Mouse (Mus musculus): ENCODE measurements around the gene Eef2kmt.
"Not testable (repeated sequence)": the region's sequence is repeated elsewhere in the genome, so short reads cannot be mapped to it uniquely, and the experiment has no call there.

Gene Eef2kmt

DNA sequence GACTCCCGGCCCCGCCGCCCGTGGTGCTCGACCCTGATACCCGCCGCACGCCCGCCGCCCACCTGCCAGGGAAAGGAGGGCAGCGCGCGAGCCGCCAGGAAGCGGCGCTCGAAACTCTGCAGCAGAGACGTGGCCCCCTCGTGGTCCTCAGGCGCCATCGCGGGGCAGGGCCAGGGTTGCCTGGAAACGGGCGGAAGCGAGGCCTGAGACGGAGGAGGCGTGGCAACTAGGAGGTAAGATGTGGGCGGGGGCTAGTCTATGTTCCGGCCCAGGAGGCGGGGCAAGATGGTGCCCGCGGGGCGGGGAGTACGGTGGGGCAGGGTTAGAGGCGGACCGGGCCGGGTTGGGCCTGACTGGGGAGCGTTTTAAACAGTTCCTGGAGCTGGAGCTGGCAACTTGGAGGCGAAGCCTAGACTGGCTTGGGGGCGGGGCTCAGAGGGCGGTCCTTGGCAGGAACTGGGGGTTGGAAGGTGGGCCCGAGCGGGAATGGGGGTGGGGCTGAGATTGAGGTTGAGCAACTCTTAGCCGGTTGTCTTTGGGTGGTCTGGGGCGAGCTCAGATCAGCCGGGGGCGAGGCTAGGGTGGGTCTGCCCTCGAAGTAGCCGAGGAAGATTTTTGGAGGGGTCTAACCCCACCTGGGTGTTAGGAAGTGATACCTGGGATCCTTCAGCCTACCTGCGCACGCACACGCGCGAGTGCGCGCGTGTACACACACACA is at the start of gene Eef2kmt:
TSS of gene Eef2kmt (minus strand) at position 205 of the 718 bp plus-strand sequence.
- peak; percentile 99 for DNase-seq (ENCODE audit: low read depth, low spot score)

DNA sequence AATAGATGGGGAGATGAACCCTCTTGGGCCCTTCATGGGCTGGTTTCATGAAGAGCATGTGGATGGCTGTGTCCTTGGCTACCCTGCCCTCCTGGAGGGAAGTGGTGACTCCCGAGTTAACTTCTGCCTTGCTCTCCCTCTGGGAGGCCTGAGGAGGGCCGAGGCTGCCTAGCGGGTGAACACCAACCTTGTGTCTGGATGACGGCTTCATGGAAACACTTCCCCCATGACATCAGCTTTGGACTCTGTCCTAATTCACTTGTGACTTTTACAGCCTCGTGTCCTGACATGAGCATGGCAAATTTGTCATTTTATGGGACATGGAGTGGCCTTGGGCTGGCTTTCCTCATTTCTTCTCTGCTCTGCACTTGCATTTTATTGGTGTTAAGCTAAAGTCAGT is 39.5 kb upstream of the Eef2kmt start:
- no peak for DNase-seq (ENCODE audit: low read depth, low spot score)

DNA sequence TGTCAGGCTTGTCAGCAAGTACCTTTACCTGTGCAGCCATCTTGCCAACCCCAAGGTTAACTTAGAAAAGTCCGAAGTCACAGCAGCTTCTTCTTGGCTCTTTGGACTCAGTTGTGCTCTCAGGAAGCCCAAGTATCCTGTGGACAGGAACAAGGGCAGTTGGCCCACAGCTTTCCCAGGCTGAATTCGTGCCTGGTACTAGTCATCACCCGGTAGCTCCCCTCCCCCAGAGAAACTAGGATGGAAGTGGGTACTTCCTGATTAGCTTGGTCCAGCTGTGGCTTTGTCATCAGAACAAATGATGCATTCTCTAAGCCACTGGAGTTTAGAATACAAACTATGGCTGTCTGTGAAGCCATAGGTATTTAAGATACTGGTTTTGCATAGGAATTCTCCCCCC is 29.6 kb upstream of the Eef2kmt start:
- DNase-seq (ENCODE audit: low read depth, low spot score): no peak

DNA sequence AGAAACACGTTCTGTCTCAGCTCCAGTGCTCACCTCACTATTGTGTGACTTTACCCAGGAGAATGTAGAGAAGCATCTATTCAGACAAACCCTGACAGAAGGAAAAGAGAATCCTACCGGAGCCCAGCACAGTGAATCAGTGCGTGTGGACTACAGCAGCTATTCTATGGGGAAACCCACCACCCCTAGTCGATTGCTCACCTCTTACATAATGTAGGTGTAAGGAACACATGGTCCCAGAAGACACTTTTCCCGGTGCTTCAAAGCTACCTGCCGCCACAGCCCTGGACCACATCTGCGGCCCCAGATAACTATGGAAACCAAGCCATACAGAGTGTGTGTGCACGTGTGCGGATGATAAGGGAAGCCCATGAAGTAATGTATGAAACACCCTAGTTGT is 26.9 kb upstream of the Eef2kmt start:
- DNase-seq (ENCODE audit: low read depth, low spot score): no peak

DNA sequence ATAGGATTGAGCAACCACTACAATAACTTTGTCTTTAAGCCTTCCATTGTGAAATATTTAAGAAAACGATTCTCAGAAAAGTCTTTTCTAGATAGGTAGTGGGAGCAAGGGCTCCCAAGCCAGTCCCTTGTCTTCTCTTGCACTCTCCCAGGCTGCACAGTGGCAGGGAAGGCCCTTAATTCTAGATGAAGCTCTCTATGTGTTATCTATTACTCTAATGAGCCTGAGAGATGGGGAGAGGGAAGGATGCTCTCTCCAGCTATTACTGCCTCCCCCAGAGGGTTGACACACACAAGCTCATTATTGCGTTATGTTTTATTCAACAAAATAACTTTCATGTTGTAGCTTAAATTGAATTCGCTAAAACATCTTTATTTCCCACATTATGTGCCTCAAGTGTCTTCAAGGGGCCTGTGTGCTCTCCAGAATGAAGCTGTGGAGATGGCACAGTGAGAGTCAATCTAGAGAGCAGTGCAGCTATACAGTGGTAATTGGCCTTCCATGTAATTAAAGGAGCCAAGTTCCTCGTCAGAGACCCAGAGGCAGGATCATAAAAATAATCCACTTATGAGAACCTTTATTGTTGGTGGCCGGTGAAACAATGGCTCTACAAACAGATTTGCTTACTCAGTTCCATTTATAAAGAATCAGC is 23.9 kb upstream of the Eef2kmt start:
- DNase-seq (ENCODE audit: low read depth, low spot score): no peak

DNA sequence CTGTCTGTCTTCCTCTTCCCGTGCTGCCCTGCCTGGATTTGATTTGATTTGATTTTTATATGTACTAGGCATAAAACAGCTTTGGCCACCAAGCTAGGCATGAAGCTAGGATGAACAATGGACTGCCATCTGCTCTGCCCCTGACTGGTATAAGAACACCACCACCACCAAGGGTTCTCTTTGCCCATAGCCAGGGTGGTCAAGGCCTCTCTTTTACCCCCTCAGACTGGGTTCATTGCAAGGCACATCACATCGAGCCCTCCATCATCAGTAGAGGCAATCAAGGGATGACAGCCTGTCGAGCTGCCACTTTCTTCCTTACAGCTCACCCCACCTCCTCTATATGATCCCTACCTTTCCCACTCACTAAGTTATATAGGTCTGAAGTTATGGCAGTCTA is 16.6 kb upstream of the Eef2kmt start:
- DNase-seq (ENCODE audit: low read depth, low spot score): no peak

DNA sequence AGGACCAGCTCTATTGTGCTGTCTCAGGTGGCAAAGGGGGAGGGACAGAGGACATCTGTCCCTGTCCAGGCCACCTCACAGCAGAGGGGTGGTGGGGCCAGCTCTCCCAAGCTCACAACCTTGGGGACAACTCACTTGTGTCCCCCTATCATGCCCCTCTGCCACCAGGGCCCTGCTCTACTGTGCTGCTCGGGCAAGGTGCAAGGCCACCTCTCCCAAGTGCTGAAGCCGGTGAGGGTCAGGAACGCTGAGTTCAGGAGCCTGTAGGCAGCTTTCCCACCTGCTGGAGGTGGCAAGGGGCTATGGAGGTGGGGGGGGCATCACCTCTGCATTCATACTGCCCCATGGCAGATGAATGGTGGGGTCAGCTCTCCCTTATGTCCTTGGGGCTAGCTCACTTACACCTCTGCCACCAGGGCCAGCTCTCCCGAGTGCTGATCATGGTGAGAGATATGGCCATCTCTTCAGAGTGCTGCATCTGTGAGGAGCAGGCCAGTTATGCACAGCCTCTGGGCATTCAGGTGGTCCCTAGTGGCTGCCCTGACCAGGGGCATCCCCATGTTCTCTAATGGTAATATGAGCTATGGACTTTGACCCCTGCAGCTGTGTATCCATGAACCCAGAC is 15.7 kb upstream of the Eef2kmt start:
- no peak for DNase-seq (ENCODE audit: low read depth, low spot score)

DNA sequence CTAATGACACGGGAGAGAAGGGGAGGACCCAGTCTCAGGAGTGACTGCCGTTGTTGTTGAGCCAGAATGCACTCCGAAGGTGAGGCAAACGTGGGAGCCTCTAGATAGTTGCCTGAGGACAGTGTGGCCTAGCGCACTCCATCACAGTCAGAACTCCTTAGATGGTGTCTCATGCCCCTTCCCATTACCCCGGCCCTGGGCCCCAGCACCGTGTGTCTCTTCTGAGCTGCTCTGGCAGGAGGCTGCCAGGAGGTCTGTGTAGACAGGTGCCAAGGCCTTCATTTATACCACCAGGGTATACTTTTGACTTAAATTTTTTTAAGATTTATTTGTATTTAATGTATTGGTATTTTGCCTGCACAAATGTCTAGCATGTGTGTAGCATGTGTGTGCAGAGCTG is 8.1 kb upstream of the Eef2kmt start:
- no peak for DNase-seq (ENCODE audit: low read depth, low spot score)

DNA sequence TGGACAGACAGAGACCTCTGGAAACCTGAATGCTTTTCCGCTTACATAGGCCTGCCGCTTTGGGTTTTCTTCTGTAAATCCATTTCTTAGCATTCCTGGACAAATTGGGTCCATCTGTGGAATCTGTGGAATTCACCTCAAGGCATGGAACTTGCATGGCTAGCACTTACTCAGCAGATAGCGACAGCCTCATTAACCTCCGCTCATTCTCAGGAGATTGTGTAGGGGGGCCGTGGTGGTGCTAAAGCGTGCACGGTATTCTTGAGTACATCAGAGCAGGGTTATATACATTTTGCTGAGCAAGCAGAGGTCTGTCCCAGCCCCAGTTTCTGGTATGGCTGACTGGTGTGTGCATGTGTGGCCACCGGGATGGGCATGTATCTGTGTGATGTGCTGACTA is 7.4 kb upstream of the Eef2kmt start:
- DNase-seq (ENCODE audit: low read depth, low spot score): peak; percentile 70

DNA sequence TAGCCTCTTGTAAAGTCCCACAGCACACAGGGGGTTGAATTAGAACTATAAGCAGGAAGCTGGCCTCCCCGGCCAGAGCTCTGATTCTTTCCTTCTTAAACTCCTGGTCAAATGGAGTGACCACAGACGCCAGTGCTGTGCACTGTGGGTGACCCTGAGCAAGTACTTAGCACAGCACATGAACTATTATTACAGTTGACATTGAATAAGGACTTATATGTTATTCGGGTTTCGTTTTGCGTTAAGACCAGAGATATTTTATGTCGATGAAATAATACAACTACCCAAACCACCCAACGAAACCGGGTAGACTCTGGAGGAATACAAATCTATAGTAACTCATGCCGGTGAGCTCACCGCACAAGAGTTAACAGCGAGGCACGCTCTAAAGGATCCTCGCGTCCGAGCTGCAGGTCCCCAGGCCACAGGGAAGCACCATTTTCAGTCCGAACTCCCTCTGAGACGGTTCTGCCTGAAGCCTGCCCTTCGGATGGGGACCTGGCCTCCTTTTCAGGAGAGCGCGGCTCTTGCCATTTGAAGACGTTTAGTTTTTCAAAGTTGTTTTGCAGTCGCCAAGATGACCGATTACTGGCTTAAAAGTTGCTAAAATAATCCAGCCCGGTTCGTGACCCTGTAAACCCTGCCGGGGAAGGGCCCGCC is 572 bp downstream of the Eef2kmt start:
- DNase-seq (ENCODE audit: low read depth, low spot score): peak; percentile 18

DNA sequence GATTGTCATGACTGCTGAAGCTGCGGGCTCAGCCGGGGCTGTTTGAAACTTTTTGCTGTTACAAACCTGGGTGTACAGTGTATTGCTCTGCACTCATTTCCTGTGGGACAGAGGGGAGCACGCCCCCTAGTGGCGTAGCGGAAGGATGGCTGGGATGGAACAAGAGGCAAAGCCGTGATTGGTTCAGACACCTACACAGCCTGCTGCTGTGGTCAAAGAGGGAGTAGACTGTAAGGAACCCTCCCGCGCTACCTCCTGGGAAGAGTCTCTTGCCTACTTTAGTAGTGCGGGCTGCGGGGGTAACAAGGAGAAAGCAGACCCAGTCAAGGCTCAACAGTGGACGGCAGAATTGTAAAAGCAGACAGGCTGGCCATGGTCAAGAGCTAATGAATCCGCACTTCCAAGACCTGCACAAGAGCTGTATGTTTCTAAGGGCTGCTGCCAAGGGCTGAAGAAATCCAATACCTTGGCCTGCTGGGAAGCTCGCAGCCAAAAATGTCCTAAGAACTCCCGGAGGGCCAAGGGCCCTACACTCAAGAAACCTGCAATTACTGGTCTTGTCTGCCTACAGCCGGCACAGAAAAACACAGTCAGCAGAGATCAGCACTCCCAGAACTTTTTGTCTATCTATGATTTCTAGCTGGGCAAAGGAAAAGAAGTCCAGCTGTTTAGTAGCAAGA is 1.3 kb downstream of the Eef2kmt start:
- DNase-seq (ENCODE audit: low read depth, low spot score): peak; percentile 91

DNA sequence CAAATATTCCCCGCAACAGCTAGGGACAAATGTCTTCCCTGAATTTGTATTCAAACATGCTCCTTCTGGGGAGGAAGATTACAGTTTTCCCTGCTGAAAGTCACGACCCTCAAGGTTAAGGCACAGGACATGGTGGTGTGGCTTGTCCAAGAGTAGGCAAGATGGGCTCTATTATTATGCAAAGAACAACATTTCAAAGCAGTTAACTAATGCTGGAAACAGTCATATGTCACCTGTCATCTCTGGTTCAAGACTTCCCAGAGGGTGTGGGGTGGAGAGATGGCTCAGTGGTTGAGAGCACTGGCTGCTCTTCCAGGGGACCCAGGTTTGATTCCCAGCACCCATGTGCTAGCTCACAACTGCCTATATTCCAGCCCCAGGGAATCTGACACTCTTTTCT is 3.5 kb downstream of the Eef2kmt start:
- DNase-seq (ENCODE audit: low read depth, low spot score): no peak

DNA sequence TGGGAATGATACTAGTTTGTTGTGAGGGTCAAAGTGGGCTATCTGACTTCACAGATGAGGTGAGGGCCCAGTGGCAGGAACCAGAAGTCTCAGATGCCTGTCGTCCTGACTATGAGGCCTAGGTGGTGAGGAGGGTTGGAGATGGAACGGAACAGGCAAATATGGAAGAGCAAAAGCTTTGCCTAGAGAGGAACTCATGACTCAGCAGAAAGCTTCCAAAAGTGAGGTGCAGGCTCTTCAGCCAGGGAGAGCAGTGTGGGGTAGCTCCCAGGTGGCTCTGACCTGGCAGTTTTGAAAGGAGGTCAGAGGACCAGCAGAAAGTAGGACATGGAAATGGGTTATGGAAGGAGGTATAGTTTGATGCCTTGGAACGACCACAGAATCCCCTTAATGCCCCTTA is 4.9 kb downstream of the Eef2kmt start:
- no peak for DNase-seq (ENCODE audit: low read depth, low spot score)

DNA sequence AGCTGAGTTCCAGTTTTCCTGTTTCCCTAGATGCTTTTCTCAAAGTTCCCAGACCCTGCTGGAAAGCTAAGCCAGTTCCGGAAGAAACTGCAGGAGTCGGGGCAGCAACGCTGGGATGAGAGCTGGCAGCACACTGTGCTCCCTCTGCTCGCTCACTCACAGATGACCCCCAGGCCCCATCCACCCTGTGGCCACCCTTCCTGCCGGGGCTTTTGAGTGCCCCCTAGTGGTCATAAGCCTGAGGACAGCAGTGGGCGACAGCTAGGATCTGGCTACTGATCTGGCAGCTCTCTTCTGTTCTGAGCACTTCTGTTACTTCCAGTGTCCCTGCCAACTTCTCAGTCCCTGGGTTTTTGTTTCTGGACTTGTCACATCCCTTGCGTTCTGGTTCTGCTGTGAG is 11.4 kb downstream of the Eef2kmt start:
- peak; percentile 63 for DNase-seq (ENCODE audit: low read depth, low spot score)

DNA sequence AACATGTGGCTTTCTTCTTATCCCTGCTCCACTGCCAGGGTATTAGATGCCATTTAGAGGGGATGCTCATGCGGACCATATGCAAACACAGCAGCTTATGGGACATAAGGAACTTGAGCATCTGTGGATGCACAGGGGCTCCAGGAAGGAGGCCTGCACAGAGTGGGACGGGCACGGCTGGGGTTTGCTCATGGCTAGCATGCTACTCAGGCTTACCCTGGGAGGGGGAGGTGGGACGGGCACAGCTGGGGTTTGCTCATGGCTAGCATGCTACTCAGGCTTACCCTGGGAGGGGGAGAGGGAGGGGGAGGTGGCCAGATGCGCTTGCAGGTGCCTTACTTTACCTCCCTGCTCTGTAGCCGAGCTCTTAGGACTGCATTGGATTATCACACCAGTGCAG is 12.9 kb downstream of the Eef2kmt start:
- DNase-seq (ENCODE audit: low read depth, low spot score): no peak

DNA sequence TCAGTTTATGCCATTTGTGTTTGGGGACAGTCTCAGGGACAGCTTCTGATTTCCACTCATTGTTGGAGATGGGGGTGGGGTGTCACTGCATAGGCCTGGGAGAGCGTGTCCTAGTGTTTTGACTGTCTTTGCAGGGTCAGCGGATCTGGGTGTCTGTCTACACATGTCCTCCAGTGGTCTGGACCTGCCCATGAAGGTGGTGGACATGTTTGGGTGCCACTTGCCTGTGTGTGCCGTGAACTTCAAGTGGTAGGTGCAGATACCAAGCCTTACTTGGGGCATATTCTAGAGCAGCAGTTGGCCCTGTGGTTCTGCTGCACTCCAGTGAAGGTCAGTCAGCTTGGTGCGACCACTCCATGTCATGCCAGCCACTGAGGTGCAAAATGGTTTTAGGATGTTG is 13.4 kb downstream of the Eef2kmt start:
- no peak for DNase-seq (ENCODE audit: low read depth, low spot score)

DNA sequence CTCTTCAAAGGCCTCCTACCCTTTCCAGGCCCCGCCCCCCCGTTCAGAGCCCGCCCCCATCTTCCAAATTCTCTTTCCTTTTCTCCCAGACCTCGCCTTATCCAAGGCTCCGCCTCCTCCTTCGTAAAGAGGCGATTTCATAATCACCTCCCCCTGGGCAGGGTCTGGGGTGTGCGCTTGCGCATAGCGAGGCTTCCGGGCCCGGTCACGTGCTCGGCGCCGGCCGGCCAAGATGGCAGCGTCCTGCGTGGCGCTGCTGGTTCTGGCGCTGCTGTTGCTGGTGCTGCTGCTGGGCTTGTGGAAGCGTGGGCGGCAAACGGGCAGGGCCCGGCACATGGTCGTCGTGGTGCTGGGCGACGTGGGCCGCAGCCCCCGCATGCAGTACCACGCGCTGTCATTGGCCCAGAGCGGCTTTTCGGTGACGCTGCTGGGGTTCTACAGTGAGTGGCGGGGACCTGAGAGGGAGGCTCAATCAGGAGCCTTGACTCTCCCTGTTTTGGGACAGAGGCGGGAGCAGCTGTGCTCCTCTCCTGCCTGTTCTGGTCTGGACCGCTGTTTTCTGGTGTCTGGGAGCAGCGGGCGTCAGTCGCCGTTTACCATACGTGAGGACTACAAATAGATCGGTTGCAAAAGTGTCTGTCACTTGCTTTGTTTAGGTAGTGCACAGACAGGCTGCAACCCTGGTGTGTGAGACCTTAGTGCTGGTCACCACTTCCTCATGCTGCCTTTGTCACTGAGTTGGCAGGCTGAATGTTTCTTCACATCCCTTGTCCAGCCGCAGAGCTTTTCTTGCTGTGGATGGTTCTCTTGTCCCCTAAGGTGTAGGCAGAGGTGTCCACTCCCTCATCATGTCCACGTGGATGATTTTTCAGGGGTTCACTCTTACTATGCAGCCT is 22.1 kb downstream of the Eef2kmt start, which contains the start of gene Alg1:
TSS of gene Alg1 (plus strand) at position 204 of the 896 bp plus-strand sequence.
- peak; percentile 96 for DNase-seq (ENCODE audit: low read depth, low spot score)

DNA sequence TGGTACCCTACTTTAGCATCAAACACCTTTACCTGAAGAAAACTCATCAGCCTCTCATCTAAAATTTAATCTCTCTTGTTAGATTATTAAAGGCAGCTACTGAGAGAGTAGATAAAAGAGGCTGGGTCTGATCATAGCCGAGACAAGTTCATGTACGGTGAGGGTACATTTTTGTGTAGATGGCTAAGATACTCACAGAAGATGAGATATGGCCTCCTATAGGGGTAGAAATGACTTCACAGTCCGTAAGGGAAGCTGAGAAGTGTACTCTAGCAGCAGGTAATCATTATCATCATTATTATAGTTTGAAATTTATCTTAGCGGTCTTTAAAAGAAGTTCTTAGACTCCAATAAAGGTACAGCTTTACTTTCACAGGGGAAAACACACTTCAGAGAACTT is 22.8 kb downstream of the Eef2kmt start:
- DNase-seq (ENCODE audit: low read depth, low spot score): no peak

DNA sequence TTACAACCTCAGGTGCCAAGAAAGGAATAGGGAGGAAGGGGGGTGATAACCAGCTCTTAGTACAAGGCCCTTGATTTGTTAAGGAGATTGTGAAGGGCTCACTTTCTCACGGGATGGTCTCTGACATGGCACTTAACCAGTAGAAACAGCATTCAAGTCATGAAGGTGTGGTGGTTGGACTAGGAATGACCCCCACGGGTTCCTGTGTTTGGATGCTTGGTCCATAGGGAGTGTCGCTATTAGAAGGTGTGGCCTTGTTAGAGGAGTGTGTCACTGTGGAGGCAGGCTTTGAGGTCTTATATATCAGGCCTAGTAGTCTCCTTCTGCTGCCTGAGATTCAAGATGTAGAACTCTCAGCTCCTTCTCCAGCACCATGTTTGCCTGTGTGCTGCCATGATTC is 27.7 kb downstream of the Eef2kmt start:
- not testable (repeated sequence) for DNase-seq (ENCODE audit: low read depth, low spot score)

DNA sequence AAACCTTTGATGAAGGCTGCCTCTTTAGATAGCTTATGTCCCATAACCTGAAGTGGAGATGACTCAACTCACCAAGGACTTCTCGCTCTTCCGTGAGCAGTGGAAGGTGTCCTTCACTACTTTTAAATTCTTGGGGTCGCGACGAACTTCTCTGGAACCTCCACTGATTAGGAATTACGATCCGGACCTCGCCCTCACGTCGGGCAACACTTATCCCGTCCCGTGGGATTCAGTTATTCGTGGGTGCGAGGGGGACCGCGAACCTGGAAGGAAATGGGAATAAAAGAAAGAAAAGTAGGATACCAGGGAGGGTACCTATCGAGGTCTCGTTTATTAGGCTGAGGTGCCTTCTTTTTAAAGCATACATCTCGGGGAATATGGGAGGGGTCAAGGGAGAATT is 28.3 kb downstream of the Eef2kmt start:
- DNase-seq (ENCODE audit: low read depth, low spot score): not testable (repeated sequence)

DNA sequence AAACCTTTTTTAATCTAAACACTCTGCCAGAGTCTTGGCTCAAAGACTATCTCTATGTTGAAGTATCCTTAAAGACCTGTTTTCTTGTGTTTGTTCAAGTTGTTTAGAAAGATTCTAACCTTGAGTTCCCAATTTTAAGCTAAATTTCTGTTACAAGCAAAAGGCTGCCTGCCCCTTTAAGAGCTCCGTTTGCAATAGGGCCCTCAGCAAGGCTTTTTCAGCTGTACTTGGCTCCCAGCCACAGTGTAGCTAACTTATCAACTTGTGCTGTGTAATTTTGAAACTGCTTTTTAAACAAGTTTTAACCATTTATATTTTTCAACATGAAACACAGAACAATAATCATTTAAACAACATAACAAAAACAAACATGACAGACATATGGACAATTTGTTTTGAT is 29.2 kb downstream of the Eef2kmt start:
- DNase-seq (ENCODE audit: low read depth, low spot score): not testable (repeated sequence)
